Mouse (Mus musculus): ENCODE results near the gene Phyhd1. TPM values are rescaled to one million over a fixed set of nuclear protein-coding genes. Genes with fewer than 3 reads are reported as not detected.

The Phyhd1 gene
- total RNA-seq, 2 experiments from 2014 or later, result 18.6 to 20.1 TPM

DNA sequence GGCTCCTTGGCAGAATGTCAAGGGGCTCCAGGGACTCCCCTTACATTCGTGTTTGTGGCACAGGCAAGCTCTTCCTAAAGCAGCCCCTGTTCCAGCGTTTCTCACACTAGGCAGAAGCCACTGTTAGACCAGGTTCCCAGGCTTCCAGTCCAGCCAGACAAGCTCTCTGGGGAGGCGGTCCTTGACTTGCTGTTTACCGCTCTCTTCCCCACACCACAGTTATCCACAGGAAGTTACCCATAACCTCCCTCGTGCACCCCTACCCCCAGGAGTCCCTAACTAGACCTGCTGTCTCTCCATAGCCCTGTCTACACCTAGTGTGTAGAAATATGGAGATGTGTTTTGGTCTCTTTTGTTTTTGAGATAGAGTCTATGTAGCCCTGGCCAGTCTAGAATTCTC lies 12.2 kb upstream of the Phyhd1 start:
- intact Hi-C loops (cut with DNase I), result no loop called here
- no peak for DNase-seq

DNA sequence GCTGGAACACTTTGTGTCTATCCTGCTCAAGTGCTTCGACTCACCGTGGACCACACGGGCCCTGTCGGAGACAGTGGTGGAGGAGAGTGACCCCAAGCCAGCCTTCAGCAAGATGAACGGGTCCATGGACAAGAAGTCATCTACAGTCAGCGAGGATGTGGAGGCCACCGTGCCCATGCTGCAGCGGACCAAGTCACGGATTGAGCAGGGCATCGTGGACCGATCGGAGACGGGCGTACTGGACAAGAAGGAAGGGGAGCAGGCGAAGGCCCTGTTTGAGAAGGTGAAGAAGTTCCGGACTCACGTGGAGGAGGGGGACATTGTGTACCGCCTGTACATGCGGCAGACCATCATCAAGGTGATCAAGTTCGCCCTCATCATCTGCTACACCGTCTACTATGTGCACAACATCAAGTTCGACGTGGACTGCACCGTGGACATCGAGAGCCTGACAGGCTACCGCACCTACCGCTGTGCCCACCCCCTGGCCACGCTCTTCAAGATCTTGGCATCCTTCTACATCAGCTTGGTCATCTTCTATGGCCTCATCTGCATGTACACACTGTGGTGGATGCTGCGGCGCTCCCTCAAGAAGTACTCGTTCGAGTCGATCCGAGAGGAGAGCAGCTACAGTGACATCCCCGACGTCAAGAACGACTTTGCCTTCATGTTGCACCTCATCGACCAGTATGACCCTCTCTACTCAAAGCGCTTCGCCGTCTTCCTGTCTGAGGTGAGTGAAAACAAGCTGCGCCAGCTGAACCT lies 10.2 kb upstream of the Phyhd1 start:
- intact Hi-C loops (cut with DNase I), result no loop called here
- no peak for DNase-seq

DNA sequence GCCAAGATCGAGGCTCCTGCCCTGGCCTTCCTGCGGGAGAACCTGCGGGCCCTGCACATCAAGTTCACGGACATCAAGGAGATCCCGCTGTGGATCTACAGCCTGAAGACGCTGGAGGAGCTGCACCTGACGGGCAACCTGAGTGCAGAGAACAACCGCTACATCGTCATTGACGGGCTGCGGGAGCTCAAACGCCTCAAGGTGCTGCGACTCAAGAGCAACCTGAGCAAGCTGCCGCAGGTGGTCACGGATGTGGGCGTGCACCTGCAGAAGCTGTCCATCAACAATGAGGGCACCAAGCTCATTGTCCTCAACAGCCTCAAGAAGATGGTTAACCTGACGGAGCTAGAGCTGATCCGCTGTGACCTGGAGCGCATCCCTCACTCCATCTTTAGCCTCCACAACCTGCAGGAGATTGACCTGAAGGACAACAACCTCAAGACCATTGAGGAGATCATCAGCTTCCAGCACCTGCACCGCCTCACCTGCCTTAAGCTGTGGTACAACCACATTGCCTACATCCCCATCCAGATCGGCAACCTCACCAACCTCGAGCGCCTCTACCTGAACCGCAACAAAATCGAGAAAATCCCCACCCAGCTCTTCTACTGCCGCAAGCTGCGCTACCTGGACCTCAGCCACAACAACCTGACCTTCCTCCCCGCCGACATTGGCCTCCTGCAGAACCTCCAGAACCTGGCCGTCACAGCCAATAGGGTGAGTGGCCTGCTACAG lies 9.2 kb upstream of the Phyhd1 start:
- no peak for DNase-seq
- intact Hi-C loops (cut with DNase I), result no loop called here

DNA sequence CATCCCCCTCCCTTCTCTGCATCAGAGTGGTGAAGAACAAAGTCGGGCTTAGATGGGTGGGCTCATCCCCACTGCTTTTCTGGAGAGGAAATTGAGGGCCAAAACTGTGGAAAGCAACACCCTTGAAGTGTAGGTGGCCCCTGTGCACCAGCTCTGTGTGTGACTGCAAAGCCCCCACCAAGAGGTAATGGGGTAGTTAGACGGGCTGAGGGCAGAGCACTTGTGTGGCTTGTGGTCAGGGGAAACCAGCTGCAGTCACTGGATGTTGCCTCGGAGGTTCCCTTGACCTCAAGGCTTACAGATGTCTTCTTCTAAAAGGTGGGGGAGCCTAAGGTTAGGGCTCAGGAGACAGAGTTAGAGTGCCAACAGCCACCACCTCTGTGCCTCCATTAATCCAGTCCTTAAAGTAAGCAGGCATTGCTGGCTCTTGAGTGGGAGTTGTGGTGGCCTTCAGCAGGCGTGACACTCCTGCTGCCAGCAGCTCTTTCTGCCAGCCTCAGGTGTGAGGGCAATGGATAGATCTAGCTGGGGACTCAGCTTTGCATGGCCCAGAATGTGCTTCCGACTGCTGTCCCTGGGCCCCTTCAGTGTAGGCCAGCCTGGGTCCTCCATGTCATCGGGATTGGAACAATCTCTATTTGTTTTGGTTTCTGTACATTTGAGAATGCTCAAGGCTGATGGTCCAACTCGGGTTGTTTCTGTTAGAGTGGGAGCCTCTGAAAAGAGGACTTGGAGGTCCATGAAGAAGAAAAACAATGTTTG lies 8.1 kb upstream of the Phyhd1 start:
- intact Hi-C loops (cut with DNase I), result no loop called here
- no peak for DNase-seq

DNA sequence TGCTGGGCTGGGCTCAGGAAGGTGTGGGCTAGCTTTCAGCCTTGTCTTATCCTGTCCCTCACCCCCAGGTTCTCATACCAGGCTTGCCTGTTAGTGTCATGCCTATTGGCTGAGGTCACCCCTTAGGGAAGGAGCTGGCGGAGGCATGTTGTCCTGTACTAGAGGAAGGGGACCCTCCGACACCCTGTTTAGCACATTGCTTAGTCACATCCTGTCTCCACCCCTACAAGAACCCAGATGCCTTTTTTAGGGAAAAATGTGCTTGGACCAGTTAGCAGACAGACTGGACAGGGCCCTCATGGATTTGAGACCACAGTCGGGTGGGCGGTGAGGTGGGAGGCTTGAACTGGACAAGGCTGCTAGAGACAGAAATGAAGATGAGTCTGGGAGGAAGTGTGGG lies 7.4 kb upstream of the Phyhd1 start:
- intact Hi-C loops (cut with DNase I), result no loop called here
- DNase-seq, result peak in 1 of 2 experiments; percentile 77

DNA sequence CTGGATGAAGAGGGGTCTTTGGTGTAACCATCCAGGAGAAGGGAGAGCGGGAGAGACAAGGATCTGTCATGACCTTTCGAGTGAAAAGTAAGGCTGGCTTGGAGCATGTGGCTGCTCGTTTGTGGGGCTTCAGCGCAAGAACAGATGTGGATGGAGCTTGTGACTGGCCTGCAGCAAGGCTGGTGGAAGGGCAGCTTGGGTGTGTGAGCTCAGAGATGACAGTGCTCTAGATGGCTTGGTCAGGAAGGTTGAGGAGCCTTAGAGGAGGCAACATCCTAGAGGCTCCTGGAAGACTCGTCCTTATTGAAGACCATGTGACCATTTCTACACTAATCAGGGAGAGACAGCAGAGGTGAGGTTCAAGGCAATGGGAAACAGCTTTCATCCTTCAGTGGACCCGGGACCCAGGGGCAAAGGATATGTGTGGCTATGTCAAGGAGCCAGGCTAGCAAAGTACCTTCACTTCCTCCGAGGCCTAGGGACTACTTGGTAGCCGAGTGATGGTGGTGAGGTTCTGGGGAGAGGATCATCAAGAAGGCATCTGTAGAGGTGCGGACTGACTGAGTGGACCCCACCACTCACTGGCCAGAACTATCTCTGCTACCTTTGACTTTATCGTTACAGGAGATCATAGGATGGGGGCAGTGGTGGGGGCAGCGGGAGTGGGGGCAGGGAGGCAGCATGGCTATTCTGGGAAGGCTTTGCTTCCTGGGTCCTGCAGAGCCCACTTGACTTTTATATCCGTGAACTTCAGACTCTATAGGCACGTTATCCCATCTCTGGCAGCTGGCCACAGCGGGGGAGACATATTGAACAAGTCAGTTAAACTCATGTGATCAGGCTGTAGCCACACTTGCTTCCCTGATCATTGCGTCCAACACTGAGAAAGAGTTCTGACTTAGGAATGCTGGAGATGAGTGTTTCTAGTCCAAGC lies 6.6 kb upstream of the Phyhd1 start:
- intact Hi-C loops (cut with DNase I), result no loop called here
- no peak for DNase-seq

DNA sequence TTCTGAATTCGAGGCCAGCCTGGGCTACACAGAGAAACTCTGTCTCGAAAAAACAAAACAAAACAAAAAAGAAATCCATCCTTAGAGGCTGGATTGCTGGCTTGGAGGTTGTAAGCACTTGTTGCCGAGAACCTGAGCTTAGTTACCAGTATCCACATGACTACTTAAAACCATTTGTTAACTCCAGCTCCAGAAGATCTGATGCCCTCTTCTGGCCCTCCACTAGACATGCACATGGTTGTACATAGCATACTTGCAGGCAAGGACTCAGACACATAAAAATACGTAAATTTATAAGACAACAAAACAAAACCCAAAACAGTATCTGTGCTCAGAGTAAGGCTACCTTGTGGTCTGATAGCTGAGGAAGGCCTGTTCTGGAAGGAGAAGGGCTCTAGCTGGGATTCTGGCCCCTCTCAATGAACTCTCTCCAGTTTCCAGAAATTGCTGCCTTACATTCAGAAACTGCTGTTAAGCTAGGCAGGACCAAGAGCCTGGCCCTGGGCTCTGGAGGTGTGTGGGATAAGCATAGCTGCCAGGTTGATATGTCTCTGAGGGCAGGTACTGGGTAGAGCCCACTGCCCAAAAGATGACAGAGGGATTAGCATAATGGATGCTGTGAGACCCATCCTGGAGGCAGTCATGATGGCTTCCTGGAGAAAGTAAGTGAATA lies 4.8 kb upstream of the Phyhd1 start:
- DNase-seq, result no peak
- intact Hi-C loops (cut with DNase I), result no loop called here

DNA sequence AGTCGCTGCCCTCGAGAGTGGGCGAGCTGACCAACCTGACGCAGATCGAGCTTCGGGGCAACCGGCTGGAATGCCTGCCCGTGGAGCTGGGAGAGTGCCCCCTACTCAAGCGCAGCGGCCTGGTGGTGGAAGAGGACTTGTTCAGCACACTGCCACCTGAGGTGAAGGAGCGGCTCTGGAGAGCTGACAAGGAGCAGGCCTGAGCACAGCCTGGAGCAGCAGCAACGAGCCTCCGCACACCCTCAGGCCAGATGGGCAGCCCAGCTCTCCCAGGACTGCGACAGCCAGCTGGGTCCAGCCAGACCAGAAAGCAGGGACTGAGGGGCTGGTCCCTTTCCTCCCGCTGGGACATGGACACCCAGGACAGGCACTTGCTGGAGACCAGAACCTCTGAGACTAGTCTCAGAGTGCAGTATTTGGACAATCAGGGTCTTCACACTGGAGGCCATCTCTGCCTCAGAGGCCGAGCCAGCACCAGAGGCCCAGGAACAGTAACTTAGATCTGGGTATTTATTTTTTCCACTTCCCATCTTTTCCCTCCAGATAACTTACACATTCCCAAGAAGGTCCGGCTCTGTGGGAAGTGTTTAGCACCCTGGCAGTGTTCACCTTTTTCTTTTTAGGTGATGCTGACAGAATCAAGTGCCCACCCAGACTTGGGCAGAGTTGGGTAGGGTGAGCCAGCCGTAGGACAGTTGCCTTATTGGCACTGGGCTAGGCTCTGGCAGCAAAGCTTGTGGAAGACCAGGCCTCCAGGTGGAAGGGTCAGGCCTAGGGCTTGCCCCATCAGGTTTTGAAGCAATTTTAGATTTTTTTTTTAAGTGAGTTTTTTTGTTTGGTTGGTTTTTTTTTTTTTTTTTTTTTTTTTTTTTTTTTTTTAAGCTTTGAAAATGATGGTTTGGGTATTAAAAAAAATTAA lies 3.8 kb upstream of the Phyhd1 start:
- no peak for DNase-seq
- intact Hi-C loops (cut with DNase I), result no loop called here

DNA sequence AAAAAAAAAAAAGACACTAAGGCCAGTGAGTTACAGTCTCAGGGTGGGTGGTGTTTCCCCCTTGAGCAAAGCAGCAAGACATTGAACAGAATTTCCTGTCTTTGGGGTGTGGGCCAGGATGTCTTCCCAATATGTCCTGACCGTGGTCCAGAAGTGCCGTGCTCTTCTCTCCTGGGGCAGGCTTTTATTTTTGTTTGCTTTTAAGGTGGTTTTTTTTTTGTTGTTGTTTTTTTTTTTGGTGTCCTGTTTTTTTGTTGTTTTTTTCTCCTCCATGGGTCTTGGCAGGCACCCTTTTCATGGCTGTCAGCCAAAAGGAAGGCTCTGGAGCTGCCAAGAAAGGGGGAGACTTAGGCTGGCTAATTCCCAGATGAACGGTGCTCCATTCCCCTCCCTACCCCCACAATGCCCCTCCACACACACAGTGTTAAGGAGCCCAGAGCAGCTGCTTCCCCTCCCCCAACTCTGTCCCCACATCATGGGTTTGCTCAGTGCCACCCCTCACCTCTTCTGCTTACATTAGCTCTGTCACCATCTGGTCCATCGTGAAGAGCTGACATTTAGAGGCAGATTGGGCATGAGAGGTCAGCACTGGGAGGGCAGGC lies 3.1 kb upstream of the Phyhd1 start:
- peak in 1 of 2 experiments; percentile 58 for DNase-seq
- intact Hi-C loops (cut with DNase I), result no loop called here

DNA sequence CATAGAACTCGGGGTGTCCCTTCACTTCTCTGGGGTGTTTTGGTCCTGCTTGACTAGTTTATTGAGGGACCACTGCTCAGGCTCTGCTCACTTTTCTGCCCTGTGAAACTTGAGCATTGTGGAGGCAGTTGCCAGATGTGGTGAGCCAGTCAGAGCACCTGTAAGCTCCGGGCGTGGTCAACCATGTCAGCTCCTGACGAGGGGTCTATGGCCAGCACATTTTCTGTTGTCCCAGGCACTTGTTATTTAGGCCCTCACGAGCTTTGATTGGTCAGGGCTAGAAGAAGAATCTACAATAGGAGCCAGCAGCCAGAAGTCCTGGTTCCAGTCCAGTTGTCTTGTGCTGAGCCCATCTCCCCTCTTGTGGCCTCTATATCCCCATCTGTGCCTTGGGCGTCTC lies 2.2 kb upstream of the Phyhd1 start:
- intact Hi-C loops (cut with DNase I), result no loop called here
- no peak for DNase-seq

DNA sequence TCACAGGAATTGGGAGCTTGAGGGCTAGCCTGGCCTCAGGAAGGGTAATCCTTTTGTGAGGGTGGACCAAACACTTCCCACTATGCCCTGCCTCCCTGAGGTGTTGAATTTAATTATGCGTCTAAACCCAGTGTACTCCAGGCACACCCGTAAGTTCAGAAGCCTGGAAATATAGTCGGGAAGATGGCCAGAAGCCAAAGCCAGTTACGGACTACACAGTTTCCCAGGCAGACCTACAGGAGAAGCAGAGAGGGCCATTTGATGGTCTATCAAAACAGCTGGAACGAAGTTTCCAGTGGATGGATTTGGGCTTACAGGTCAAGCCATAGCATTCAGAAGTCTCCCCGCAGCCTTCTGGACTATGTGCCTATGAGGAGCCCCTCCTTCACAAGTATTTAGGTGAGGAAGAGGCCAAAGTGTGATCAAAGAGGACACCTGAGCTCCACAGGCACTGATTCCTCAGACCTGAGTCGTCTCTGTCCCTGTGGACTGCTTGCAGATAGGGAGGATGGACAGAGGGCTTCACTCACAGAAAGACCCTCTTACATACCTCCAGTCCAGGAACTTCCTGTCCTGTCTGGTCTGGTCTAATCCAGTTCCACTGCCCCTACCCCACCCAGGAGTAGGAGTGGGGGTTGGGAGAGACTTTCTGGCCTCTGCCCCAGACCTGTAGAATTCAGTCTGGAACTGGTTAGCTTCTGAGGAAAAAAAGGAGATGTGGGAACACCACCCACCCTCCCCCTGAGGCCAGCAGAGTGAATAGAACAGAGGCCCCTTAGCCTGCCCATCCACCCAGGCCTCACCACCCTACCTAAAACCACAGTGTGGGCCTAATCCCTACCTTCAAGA lies 1.1 kb upstream of the Phyhd1 start:
- intact Hi-C loops (cut with DNase I), result no loop called here
- DNase-seq, result no peak

DNA sequence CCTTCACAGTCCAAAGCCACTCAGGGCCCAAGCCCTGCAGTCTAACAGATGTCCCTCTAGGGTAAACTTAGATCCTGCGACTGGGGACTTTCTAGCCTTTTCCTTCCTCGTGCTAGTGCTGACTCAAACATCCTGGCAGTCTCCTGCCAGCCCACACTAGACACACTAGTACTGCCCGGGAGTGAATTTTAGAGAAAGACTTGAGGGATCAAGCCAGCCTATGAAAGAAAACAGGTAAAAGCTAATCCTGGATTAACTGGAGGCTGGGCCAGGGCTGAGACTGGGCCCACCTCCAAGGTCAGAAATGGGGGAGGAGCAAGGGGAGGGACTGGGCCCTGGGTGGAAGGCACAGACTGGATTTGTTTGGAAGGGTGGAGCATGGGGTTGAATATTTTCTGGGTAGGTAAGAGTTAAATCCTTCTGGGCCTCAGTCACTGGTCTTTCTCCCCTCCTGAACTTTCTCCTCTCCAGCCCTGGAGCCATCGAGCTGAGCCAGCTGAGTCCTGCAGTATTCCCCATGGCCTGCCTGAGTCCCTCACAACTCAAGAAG lies 464 bp downstream of the Phyhd1 start:
- intact Hi-C loops (cut with DNase I), result no loop called here
- DNase-seq, result peak; percentile 72 to 82

DNA sequence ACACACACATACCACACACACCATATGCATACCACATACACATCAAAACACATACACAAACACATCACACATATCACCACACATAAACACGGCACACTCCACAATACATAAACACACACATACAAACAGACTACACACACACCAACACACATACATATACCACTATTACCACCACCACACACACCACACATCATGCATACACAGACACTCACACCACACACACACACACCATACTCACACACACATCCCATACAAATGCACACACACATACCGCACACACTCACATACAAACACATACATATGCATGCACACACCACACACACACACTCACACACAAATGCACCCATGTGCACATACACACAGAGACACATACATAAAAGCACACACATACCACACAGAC lies 1.5 kb downstream of the Phyhd1 start:
- no peak for DNase-seq
- intact Hi-C loops (cut with DNase I), result no loop called here

DNA sequence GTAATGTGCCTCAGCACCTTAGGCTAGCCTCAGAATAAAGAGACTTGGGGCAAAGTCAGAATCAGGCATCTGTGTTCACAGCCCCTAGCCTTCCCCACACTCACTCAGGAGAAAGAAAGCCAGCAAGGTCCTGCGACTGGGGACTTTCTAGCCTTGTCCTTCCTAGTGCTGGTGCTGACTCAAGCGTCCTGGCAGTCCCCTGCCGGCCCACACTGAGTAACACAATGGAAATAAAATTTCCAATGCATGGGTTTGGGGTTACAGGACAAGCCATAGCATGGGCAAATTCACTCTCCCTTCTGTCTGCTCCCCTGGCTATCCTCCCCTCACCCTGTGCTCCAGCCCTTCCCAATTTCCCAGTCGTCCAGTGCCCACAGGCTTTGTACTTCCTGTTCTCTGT lies 2.4 kb downstream of the Phyhd1 start:
- DNase-seq, result no peak
- intact Hi-C loops (cut with DNase I), result loop anchor here (2.0 kb wide), 1 partner anchor 30 kb away; no protein-coding TSS in a partner anchor

DNA sequence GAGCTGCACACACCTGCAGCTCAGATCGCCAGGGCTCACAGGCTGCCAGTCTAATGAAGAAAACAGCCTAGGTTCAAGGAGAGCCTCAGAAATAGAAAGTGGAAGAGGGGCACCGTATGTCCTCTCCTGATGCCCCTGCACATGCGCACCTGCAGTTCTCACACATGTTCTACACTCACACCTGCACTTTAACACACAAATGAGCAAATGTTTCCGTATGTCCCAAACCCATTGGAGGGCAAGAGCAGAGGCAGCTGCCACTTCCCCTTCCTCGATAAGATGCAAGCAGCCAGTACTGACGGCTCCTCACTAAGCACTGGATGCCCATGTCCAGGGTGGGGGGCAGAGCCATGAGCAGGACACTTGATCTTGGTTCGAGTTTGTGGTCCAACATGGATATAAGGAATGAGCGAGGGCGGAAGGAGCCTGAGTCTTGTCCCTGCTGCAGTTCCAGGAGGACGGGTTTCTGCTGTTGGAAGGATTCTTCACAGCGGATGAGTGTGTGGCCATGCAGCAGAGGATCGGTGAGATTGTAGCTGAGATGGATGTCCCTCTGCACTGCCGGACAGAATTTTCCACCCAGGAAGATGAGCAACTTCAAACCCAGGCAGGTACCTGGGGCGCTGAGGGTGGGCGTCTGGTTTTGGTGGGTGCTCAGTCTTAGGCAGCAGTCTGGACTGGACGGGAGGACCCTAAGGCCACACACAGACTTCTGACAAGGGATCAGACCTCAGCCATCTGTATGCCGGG lies 3.4 kb downstream of the Phyhd1 start:
- DNase-seq, result no peak
- intact Hi-C loops (cut with DNase I), result loop anchor here (2.0 kb wide), 1 partner anchor 31 kb away; no protein-coding TSS in a partner anchor

DNA sequence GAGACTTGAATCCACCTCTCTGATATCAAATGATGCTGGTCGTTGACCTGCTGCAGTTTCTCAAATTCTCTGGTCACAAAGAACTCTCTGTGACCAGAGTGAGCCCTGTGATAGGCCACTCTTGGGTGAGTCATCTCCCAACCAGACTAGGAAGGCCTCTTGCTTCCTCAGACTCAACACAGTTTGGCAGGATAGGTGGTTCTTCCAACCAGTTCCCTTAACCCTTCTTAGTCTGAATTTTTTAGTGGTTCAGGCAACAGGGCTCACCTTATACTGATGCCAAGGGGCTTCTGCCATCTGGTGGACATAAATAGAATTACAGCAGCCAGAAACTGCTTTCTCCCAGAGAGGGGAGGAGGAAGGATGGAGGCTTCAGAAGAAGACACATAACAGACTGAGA lies 4.1 kb downstream of the Phyhd1 start:
- peak; percentile 32 to 55 for DNase-seq
- intact Hi-C loops (cut with DNase I), result loop anchor here (5.0 to 10.0 kb wide), 2 partner anchors 93 to 165 kb away; partner anchors contain the start of gene Spout1

All from gastrocnemius, postnatal 36 days (tissue).